Mouse (Mus musculus): ENCODE results near the gene Itsn1. TPM values are rescaled to one million over a fixed set of nuclear protein-coding genes. Genes with fewer than 3 reads are reported as not detected.

Gene Itsn1
- polyA plus RNA-seq, 1 experiment from 2014 or later, result 32.5 TPM

DNA sequence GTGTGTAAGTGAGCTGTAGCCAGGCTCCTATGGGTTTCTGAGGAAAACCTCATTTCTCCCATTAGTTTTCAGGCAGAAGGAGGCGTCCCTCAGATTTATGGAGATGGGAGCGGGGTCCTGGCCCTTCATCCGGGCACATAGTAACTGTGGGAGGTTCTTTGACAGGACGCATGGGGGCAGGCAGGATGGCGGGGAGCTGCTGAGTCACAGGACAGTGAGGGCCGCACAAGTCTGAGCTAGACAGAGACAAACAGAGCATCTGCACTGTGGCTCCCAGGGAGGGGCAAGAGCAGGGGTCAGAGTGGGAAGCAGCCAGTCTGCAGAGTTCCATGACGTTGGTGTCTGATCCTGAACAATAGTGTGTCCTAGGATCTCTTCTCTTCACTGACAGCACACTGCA is 133.8 kb downstream of the Itsn1 start:
- H3K4me2 ChIP-seq (ENCODE audit: low read depth, severe bottlenecking), result no peak overlapping the region
- no peak overlapping the region for H3K4me3 ChIP-seq (ENCODE audit: low read depth, low read length)
- peaks cover 6% of the 10 kb centered on the region; the same call in 1 of the 2 replicates for H3K4me1 ChIP-seq (ENCODE audit: control insufficient read depth, insufficient read depth, low read length)
- no peaks in the 10 kb centered on the region for H3K9me3 ChIP-seq (ENCODE audit: control insufficient read depth, low read length)
- no peak for DNase-seq (ENCODE audit: low spot score)
- no peak for ATAC-seq (ENCODE audit: insufficient number of reproducible peaks, low FRiP score, low TSS enrichment, low read depth)
- peaks cover 4% of the 10 kb centered on the region; the same call in 1 of the 2 replicates for H3K36me3 ChIP-seq (ENCODE audit: control insufficient read depth, insufficient read depth, low read length)
- WGBS, result 59% methylated on average over 7 of the region's 7 CpGs
- H3K27me3 ChIP-seq (ENCODE audit: control insufficient read depth, insufficient read depth, low read length), result no peaks in the 10 kb centered on the region
- H3K27ac ChIP-seq (replicated peaks; ENCODE audit: low read depth, low read length), result no peak overlapping the region
- no peak overlapping the region for H3K9ac ChIP-seq (ENCODE audit: low read length)

DNA sequence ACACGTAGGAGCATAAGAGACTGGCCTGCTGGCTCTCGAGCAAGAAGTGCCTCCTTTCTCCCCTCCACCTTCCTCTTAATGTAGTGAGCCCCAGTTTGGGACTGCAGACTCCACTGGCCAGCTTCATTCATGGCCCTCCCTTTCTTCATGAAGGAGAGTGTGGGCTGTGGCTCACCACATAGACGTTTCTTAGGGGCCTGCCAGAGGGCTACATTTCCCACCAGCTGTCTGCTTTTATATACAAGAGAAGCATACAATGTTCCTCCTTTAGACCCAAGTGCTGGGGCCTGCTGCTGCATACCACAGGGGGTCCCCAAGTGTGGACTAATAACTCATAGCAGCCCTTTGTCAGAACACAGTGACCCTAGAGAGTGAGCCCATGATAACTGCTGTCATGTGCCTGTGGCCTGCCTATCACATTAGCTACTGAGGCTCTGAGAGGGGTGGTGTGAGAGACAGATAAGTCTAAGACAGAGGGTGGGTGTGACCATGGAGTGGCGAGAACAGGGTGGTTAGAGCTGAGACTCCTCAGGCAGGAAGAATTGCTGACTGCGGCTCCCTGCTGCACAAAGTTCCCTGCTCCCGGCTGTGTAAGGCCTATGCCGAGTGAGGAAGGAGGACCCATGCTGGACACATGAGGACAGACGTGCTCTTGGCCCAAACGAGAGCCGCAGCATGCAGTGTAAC is 135.7 kb downstream of the Itsn1 start:
- Histone ChIP-seq H3K27ac (replicated peaks; ENCODE audit: low read depth, low read length) (no peak overlapping the region), H3K36me3 (ENCODE audit: control insufficient read depth, insufficient read depth, low read length) (peaks cover 4% of the 10 kb centered on the region; the same call in 1 of the 2 replicates), H3K4me1 (ENCODE audit: control insufficient read depth, insufficient read depth, low read length) (peaks cover 6% of the 10 kb centered on the region; the same call in 1 of the 2 replicates), H3K9ac (ENCODE audit: low read length) (no peak overlapping the region), H3K9me3 (ENCODE audit: control insufficient read depth, low read length) (no peaks in the 10 kb centered on the region), H3K27me3 (ENCODE audit: control insufficient read depth, insufficient read depth, low read length) (no peaks in the 10 kb centered on the region), H3K4me3 (ENCODE audit: low read depth, low read length) (no peak overlapping the region), H3K4me2 (ENCODE audit: low read depth, severe bottlenecking) (no peak overlapping the region)
- 82% methylated on average over 10 of the region's 10 CpGs for WGBS
- ATAC-seq (ENCODE audit: insufficient number of reproducible peaks, low FRiP score, low TSS enrichment, low read depth), result 0 out of 2 replicates have a peak, but pooled peaks have one; percentile 48
- DNase-seq (ENCODE audit: low spot score), result no peak

DNA sequence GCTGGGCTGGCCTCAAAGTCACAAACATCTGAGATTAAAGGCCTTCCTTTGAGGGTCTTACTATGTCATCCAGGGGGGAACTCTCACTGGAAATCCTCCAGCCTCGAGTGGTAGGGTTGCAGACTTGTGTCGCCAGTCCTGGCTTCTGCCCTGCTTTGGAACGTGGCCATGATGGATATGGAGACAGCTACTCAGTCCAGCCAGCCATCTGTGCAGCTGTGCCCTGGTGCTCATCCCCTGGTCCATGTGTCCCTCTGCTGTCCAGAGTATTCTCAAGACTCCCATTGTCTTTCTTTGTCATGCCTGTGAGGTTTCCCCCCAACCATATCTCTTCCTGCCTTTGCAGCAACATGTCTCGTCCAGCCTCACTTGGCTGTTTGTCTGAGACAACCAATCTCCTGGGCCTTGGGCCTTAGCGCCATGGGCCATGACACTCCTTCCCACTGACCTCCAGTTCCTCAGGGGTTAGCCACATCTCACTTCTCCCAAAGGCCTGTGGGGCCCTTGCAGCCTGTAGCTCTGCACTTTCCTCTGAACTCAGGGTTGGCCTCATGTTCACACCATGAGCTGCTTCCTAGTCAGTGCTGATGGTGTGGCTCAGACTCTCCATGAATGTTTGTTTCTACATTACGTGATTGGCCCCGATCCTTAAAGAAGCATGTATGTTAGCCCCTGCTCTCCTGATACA is 136.6 kb downstream of the Itsn1 start:
- Histone ChIP-seq H3K4me1 (ENCODE audit: control insufficient read depth, insufficient read depth, low read length) (peaks cover 4% of the 10 kb centered on the region; the same call in 1 of the 2 replicates), H3K27me3 (ENCODE audit: control insufficient read depth, insufficient read depth, low read length) (no peaks in the 10 kb centered on the region), H3K4me2 (ENCODE audit: low read depth, severe bottlenecking) (no peak overlapping the region), H3K36me3 (ENCODE audit: control insufficient read depth, insufficient read depth, low read length) (peaks cover 7% of the 10 kb centered on the region), H3K9ac (ENCODE audit: low read length) (no peak overlapping the region), H3K27ac (replicated peaks; ENCODE audit: low read depth, low read length) (no peak overlapping the region), H3K9me3 (ENCODE audit: control insufficient read depth, low read length) (no peaks in the 10 kb centered on the region), H3K4me3 (ENCODE audit: low read depth, low read length) (no peak overlapping the region)
- 88% methylated on average over 7 of the region's 7 CpGs for WGBS
- DNase-seq (ENCODE audit: low spot score) (no peak), ATAC-seq (ENCODE audit: insufficient number of reproducible peaks, low FRiP score, low TSS enrichment, low read depth) (no peak)

DNA sequence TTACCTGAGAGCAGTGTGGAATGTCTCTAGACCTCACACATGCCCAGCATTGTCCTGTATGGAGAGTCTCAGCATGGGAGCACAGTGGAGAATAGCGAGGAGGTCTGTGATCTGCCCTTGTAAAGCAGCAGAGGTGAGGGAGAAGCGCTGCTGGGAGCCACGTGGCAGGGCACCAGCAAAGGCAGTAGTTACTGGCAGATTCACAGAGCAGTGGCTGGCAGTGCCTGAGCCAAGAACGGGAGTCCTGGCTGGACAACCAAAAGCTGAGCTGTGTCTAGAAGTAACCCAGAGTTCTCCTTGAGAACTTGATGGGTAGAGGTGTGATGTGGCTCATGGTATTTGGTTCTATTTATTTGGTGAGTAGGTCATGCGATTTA is 137.2 kb downstream of the Itsn1 start:
- Histone ChIP-seq H3K27ac (replicated peaks; ENCODE audit: low read depth, low read length) (no peak overlapping the region), H3K4me1 (ENCODE audit: control insufficient read depth, insufficient read depth, low read length) (peaks cover 3% of the 10 kb centered on the region; the same call in 1 of the 2 replicates), H3K4me2 (ENCODE audit: low read depth, severe bottlenecking) (no peak overlapping the region), H3K27me3 (ENCODE audit: control insufficient read depth, insufficient read depth, low read length) (no peaks in the 10 kb centered on the region), H3K4me3 (ENCODE audit: low read depth, low read length) (no peak overlapping the region), H3K9ac (ENCODE audit: low read length) (no peak overlapping the region), H3K9me3 (ENCODE audit: control insufficient read depth, low read length) (no peaks in the 10 kb centered on the region), H3K36me3 (ENCODE audit: control insufficient read depth, insufficient read depth, low read length) (peaks cover 7% of the 10 kb centered on the region)
- ATAC-seq (ENCODE audit: insufficient number of reproducible peaks, low FRiP score, low TSS enrichment, low read depth) (no peak), DNase-seq (ENCODE audit: low spot score) (no peak)
- 93% methylated on average over 5 of the region's 5 CpGs for WGBS

DNA sequence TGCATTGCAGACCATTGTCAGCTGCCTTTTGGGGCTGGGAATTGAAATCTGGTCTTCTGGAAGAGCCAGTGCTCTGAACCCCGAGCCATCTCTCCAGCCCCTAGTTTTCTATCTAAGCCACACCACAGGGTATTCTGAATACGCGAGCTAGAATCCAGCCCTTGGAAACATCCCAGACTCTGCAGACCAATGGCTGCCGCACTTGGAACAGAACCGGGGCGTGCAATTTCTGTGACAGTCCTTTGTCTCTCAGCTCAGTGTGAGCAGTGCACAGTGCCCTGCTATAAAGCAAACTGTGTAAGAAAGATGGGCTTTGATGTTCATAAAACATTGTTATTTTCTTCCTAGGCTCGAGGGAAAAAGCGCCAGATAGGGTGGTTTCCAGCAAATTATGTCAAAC is 138.6 kb downstream of the Itsn1 start:
- 91% methylated on average over 8 of the region's 8 CpGs for whole genome bisulfite sequencing

DNA sequence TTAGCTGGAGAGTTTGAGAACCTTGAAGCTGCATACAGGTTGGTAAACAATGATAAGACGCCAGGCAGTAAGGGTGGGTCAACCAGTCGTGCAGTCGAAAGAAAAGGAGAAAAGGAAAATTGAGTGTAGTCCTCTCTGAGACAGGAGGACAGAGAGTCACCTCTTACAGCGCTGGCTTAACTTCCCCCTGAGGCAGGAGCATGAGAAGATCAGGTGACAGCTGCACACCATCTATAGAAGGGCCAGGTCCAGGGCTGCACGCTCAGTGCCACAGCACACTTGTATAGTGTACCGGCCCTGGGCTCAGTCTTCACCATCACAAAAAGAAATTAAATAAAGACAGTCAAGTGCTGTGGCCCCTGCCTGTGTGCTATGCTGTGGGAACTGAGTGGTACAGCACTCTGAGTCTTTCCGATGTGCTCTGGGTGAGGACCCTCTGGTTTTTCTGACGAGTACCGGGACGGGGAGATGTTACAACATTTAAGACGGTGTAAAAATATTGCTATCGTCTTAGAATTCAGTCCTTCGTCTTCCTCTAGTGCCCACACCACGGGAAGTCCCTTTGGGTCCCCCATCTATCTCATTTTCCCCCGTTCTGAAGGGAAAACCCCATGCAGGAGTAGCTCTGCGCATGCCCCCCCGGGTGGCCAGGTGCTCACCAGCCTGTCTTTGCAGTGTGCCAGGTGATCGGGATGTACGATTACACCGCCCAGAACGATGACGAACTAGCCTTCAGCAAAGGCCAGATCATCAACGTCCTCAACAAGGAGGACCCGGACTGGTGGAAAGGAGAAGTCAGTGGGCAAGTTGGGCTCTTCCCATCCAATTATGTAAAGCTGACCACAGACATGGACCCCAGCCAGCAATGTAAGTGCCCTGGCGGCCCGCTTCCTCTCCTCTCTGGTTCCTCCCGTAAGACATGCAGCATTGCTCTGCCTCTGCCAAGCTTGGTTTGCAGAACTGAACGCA is 140.1 kb downstream of the Itsn1 start:
- Histone ChIP-seq H3K9me3 (ENCODE audit: control insufficient read depth, low read length) (no peaks in the 10 kb centered on the region), H3K36me3 (ENCODE audit: control insufficient read depth, insufficient read depth, low read length) (peaks cover 5% of the 10 kb centered on the region), H3K9ac (ENCODE audit: low read length) (no peak overlapping the region), H3K27me3 (ENCODE audit: control insufficient read depth, insufficient read depth, low read length) (no peaks in the 10 kb centered on the region), H3K27ac (replicated peaks; ENCODE audit: low read depth, low read length) (no peak overlapping the region), H3K4me2 (ENCODE audit: low read depth, severe bottlenecking) (no peak overlapping the region), H3K4me3 (ENCODE audit: low read depth, low read length) (no peak overlapping the region), H3K4me1 (ENCODE audit: control insufficient read depth, insufficient read depth, low read length) (no peaks in the 10 kb centered on the region)
- no peak for ATAC-seq (ENCODE audit: insufficient number of reproducible peaks, low FRiP score, low TSS enrichment, low read depth)
- WGBS, result 93% methylated on average over 28 of the region's 28 CpGs
- DNase-seq (ENCODE audit: low spot score), result no peak

More for the DNA sequence above, 138.6 kb downstream of the Itsn1 start:
- Histone ChIP-seq H3K4me1 (ENCODE audit: control insufficient read depth, insufficient read depth, low read length) (no peaks in the 10 kb centered on the region), H3K9me3 (ENCODE audit: control insufficient read depth, low read length) (no peaks in the 10 kb centered on the region), H3K27me3 (ENCODE audit: control insufficient read depth, insufficient read depth, low read length) (no peaks in the 10 kb centered on the region), H3K9ac (ENCODE audit: low read length) (no peak overlapping the region), H3K27ac (replicated peaks; ENCODE audit: low read depth, low read length) (no peak overlapping the region), H3K36me3 (ENCODE audit: control insufficient read depth, insufficient read depth, low read length) (peaks cover 7% of the 10 kb centered on the region), H3K4me3 (ENCODE audit: low read depth, low read length) (no peak overlapping the region), H3K4me2 (ENCODE audit: low read depth, severe bottlenecking) (no peak overlapping the region)
- DNase-seq (ENCODE audit: low spot score) (no peak), ATAC-seq (ENCODE audit: insufficient number of reproducible peaks, low FRiP score, low TSS enrichment, low read depth) (no peak)

DNA sequence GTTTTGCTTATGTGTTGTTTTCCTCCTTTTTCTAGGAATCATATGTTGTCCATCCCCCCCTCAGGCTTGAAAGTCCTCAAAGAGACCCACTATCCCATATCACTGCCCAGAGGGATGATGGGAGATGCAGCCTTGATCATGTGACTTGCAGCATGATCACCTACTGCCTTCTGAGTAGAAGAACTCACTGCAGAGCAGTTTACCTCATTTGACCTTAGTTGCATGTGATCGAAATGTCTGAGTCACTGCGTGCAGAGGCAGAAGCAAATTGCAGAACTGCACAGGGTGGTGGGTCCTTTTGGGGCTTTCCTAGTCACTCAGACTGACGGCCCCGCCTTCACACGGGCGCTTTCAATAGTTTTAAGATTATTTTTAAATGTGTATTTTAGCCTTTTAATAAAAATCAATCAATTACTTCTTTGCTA is 141.1 kb downstream of the Itsn1 start:
- Histone ChIP-seq H3K4me2 (ENCODE audit: low read depth, severe bottlenecking) (no peak overlapping the region), H3K9ac (ENCODE audit: low read length) (no peak overlapping the region), H3K4me1 (ENCODE audit: control insufficient read depth, insufficient read depth, low read length) (peaks cover 4% of the 10 kb centered on the region; the same call in 1 of the 2 replicates), H3K4me3 (ENCODE audit: low read depth, low read length) (no peak overlapping the region), H3K36me3 (ENCODE audit: control insufficient read depth, insufficient read depth, low read length) (peaks cover 5% of the 10 kb centered on the region), H3K27ac (replicated peaks; ENCODE audit: low read depth, low read length) (no peak overlapping the region), H3K9me3 (ENCODE audit: control insufficient read depth, low read length) (no peaks in the 10 kb centered on the region), H3K27me3 (ENCODE audit: control insufficient read depth, insufficient read depth, low read length) (no peaks in the 10 kb centered on the region)
- ATAC-seq (ENCODE audit: insufficient number of reproducible peaks, low FRiP score, low TSS enrichment, low read depth), result no peak
- 95% methylated on average over 6 of the region's 6 CpGs for WGBS
- no peak for DNase-seq (ENCODE audit: low spot score)

DNA sequence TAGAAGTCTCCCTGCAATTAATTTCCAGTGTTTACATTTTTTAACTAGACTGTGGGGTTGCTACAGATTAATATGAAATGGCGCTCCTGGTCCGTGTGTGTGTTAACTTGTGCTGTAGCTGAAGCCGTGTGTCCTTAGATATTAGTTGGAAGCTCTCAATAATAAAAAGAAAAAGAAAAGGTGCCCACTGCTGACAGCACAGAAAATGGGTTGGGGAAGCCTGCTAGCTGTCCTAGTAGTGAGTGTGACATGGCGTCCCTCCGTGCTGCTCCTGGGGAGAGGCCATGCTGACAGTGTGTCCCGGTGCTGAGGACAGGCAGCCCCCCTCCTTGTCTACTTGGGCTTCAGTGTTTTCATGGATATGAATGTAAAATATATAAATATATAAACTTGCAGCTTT is 142.1 kb downstream of the Itsn1 start:
- Histone ChIP-seq H3K9ac (ENCODE audit: low read length) (no peak overlapping the region), H3K36me3 (ENCODE audit: control insufficient read depth, insufficient read depth, low read length) (peaks cover 5% of the 10 kb centered on the region), H3K27ac (replicated peaks; ENCODE audit: low read depth, low read length) (no peak overlapping the region), H3K27me3 (ENCODE audit: control insufficient read depth, insufficient read depth, low read length) (no peaks in the 10 kb centered on the region), H3K4me2 (ENCODE audit: low read depth, severe bottlenecking) (no peak overlapping the region), H3K4me3 (ENCODE audit: low read depth, low read length) (no peak overlapping the region), H3K4me1 (ENCODE audit: control insufficient read depth, insufficient read depth, low read length) (peaks cover 12% of the 10 kb centered on the region), H3K9me3 (ENCODE audit: control insufficient read depth, low read length) (no peaks in the 10 kb centered on the region)
- 96% methylated on average over 6 of the region's 6 CpGs for WGBS
- DNase-seq (ENCODE audit: low spot score), result no peak
- ATAC-seq (ENCODE audit: insufficient number of reproducible peaks, low FRiP score, low TSS enrichment, low read depth), result no peak
